Mouse (Mus musculus): ENCODE measurements around the gene Sema3e. TPM values are rescaled to one million over a fixed set of nuclear protein-coding genes. Genes with fewer than 3 reads are reported as not detected.

The Sema3e gene
- polyA plus RNA-seq, 1 experiment from 2014 or later = 1.9 TPM

- no peaks in the 10 kb centered on the region for H3K36me3 ChIP-seq (replicated peaks)
- DNase-seq (ENCODE audit: low spot score) = no peak
- no peak overlapping the region for H3K27ac ChIP-seq (replicated peaks)
- H3K9me3 ChIP-seq = no peaks in the 10 kb centered on the region
- no peaks in the 10 kb centered on the region for H3K27me3 ChIP-seq (replicated peaks; ENCODE audit: low read depth, poor library complexity, severe bottlenecking)
- no peaks in the 10 kb centered on the region for H3K4me1 ChIP-seq
- H3K4me3 ChIP-seq = no peak overlapping the region
- 70% methylated on average over 1 of the region's 1 CpGs for WGBS
These were observed 228.3 kb downstream of the Sema3e start for GRCm38 (mm10) chr5:14253328-14253727.

GRCm38 (mm10) chr5:14260156-14260555, 235.1 kb downstream of the Sema3e start:
- no peaks in the 10 kb centered on the region for H3K4me1 ChIP-seq
- DNase-seq (ENCODE audit: low spot score) = no peak
- H3K27me3 ChIP-seq (replicated peaks; ENCODE audit: low read depth, poor library complexity, severe bottlenecking) = no peaks in the 10 kb centered on the region
- 94% methylated on average over 4 of the region's 4 CpGs for WGBS
- no peak overlapping the region for H3K27ac ChIP-seq (replicated peaks)
- peaks cover 3% of the 10 kb centered on the region; the same call in 1 of the 2 replicates for H3K9me3 ChIP-seq
- no peaks in the 10 kb centered on the region for H3K36me3 ChIP-seq (replicated peaks)
- no peak overlapping the region for H3K4me3 ChIP-seq

GRCm38 (mm10) chr5:14267400-14267799, 242.3 kb downstream of the Sema3e start:
- Histone ChIP-seq H3K4me1 (no peaks in the 10 kb centered on the region), H3K27ac (replicated peaks) (no peak overlapping the region), H3K27me3 (replicated peaks; ENCODE audit: low read depth, poor library complexity, severe bottlenecking) (no peaks in the 10 kb centered on the region), H3K9me3 (no peaks in the 10 kb centered on the region), H3K36me3 (replicated peaks) (no peaks in the 10 kb centered on the region), H3K4me3 (no peak overlapping the region)
- WGBS = 82% methylated on average over 2 of the region's 2 CpGs
- DNase-seq (ENCODE audit: low spot score) = no peak

Other genes with a start within 250 kb of the Sema3e start
- gene Speer3, start 233.7 kb upstream of the Sema3e start, polyA plus RNA-seq (2016; fragmentation: Nextera tagmentation; extraction: Ambion mirVana) = not detected in 2 replicates

All from embryonic facial prominence, embryonic 10.5 days (tissue).